Mouse (Mus musculus) cerebellum, adult (tissue): ENCODE data around the gene Pcca.

Experiments
- ATAC-seq: cut with Nextera tagmentation; 2 replicates; pipeline ENCODE4 v1.9.2; 2017; ENCODE audit warnings: mild to moderate bottlenecking, moderate library complexity, mixed read lengths; ENCODE audit not compliant: insufficient number of reproducible peaks, low FRiP score, low TSS enrichment

Pcca gene

GRCm38 (mm10) chr14:122880291-122880690, 346.2 kb downstream of the Pcca start:
- no peak for ATAC-seq

GRCm38 (mm10) chr14:122881699-122882098, 347.6 kb downstream of the Pcca start:
- no peak for ATAC-seq

DNA sequence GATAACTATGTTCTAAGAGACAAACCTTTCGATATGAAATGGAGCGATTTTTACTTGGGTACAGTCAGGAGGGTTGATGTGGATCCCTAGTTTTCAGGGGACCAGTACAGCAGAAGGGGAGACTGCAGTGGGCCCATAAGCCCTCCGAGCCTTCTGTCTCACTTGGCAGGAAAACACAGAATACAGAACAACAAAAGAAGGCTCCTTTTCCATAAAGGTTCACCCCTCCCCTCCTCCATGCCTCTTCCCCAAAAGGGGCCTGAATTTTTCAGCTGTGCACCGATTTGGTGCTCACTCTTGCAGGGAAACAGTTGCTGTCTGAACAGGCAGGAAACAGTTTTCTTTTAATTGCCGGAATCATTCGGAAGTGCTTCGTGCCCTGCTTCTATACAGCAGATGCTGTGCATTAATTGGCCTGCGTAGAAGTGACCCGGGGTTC, 348.1 kb downstream of the Pcca start:
- ATAC-seq: no peak

- ATAC-seq: no peak
Observed at GRCm38 (mm10) chr14:122882795-122883409, 348.8 kb downstream of the Pcca start.

DNA sequence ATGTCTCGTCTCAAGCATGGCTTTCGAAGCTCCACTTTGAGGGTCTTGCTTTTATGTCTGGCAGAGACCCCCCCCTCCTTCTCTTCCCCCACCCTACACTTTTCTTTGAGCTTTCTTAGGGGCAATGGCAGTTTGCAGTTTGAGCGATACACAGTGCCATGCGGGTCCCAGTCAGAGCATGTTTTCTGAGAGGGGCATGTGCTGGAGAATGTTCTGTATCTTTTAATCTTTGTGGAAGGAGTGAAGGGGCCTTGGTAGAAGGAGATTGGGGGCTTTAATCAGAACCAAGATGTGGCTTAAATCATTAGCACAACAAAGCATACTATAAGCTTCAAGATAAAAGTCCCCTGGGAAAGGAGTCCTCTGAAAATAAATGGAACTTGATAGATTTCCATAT, 349.3 kb downstream of the Pcca start:
- no peak for ATAC-seq

DNA sequence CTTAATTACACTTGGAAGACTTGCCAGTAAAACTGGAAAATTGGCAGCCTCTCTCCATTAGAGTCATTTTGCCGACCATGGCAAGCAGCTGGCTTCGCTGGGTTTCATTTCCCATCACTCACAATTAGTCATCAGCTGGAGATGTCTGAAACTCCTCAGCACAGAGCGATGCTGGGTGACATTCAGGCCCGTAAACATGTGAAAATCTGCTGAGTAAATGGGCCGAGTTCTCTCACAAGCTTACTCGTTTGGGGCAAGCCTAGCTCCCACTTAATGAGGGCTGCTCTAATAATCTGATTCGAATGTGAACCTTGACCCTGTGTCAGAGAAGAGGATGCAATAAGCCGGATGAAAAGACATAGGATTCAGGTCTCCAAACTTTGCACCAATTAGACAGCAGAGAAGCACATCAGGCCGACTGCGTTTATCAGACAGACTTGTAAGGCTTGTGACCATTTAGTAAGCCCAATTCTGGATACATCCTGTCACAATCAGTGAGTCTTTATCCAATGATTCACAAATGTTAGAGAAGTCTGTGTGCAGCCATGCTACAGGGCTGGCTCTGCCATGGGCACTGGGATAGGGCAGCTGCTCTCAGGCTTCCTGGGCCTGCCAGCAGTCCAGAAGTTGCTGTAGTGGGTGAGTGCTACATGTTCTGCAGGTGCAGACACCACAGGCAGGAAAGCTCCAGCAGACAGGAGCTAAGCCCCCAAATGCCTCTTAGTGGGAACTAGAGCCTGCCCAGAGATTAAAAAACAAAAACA, 349.9 kb downstream of the Pcca start:
- no peak for ATAC-seq

DNA sequence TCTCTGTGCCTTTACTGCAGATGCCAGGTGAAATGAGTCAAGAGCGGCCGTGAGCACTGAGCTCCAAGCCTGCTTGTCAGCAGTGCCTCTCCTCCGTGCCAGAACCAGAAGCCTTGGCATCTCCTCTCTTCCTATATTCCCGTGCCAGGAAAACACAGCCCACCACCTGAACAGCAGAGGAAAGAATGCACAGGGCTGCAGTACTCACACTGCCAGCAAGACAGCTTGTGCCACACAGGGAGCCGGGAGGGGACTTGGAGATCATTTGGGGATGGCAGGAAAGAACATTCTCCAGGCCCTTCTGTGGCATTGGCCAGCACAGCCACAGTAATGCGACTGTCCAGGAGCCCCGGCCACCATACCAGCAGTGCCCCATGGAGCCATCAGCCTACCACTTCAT, 351.8 kb downstream of the Pcca start:
- ATAC-seq: peak; percentile 90

DNA sequence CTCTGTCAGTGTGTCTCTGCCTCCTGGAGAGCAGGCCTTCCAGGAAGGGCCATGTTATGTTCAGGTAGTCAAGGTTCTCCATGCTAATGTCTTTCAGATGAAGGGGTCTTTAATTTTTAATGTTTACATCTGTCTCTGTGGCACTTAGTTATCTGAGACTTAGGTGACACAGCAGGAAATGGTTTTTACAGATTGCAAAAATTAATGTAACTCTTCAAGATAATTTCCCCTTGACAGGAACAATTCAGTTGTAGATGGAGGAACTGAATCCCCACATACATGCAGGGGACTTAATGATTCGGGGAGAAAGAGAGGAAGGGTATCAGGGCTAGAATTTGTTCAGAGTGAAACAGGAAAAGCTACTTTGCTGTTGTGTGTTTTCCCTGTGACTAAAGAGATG, 353.2 kb downstream of the Pcca start:
- ATAC-seq: no peak

DNA sequence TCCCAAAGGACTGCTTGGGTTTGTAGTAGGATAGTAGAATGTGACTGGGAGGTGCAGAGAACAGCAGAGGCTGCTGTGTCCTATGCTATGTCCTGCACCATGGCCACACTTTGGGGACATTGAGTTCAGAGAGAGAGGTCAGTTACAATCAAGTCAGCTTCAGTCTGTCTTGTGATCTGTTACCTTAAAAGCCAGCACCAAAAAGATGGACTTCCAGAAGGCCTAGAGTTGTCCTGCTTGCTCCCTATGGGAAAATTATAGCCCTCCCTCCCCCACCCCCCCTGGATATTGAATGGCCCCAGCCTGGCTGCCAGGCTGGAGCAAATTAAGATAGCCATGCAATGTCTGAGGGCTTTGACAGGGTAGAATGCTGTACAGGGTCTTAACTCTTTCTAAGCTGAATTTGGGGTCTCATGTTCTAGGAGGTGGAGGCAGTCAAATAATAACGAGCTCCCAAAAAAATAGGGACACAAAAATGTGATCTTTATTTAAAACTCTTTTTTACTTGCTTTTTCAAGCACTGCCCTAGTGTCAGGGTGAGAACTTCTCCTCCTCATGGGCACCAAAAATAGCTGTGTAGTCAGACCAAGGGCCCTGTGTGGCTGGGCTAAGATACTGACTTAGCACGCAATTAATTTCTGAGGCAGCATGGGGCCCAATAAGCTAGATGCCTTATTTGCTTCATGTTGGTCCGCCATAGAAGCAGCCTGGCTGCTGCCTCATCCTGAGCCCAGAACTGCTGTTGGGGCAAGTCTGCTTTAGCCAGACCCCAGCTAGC, 353.8 kb downstream of the Pcca start:
- no peak for ATAC-seq

- no peak for ATAC-seq
Observed at GRCm38 (mm10) chr14:122888480-122888872, 354.4 kb downstream of the Pcca start.

DNA sequence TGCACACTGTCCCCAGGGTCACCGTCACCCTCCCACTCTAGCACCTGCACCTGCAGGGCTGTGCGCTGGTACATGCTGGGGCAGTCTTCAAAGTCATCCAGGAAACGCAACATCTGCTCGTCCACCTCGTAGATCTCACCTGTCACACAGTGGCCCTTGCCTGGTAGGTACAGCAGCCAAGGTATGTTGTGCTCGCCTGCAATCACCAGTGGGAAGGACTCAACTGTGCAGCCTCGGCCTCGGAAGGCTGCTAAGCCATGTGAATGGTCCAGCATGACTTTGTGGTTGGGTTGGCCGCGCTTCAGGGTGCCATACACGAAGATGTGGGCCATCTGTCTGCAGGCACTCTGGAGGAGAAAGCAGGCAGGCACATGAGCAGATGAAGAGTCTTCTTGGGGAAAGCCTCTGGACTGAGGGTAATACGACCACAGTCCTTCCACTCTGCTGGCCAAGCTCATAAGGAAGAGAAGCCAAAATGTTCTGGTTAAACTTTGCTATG, 357.4 kb downstream of the Pcca start:
- no peak for ATAC-seq

- no peak for ATAC-seq
Observed at GRCm38 (mm10) chr14:122896106-122896505, 362.0 kb downstream of the Pcca start.

DNA sequence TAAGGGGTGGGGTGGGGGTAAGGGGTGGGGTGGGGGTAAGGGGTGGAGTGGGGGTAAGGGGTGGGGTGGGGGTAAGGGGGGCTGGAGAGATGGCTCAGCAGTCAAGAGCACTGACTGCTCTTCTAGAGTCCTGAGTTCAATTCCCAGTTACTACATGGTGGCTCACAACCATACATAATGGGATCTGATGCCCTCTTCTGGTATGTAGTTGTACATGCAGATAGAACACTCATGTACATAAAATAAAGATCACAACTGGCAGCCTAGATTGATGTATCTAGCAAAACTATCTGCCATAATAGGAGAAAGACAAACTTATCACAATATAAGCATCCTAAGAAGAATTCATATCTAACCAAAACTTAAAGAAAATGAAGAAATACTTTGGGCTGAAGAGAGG, 364.4 kb downstream of the Pcca start:
- ATAC-seq: no peak

GRCm38 (mm10) chr14:122900679-122901078, 366.6 kb downstream of the Pcca start:
- no peak for ATAC-seq

GRCm38 (mm10) chr14:122901177-122901576, 367.1 kb downstream of the Pcca start:
- ATAC-seq: no peak

- ATAC-seq: no peak
Observed at GRCm38 (mm10) chr14:122901715-122902114, 367.6 kb downstream of the Pcca start.

DNA sequence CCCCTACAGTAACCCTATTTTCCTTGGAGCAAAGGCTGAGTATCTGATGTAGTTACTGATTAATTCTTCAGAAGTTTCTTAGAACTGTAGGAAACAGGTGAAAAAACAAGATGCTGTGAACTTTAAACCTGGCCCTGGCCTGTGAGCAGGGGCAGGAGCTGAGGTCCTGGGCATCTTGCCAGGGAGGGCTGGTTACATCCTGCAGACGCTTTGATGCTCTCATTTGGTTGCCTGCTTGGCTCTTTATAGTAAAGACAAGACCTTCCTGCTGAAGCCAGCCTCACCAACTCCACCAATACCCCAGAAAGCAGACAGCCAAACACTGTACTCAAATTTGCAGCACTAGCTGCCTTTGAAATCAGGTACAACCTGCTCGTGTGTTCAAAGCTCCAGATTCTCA, 368.0 kb downstream of the Pcca start:
- ATAC-seq: no peak

DNA sequence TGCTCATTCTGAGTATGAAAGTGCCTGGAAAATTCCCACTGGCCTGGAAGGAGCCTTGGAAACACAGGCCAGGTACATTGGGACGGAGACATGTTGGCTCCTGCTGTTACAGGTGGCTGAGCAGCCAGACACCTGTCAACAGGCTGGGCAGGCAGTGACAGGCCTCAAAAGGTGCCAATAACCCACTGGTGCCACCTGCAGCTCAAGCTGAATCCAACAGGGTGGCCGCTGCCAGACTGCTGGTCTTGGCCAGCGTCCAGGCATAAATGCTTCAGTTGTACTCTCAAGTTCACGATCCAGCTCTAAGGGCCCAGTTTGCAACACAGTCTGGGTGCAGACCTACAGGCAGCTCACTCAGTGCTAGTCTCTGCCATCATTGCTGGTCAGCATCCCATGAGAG, 368.8 kb downstream of the Pcca start:
- ATAC-seq: peak; percentile 93

GRCm38 (mm10) chr14:122903923-122904351, 369.8 kb downstream of the Pcca start:
- no peak for ATAC-seq

GRCm38 (mm10) chr14:122905007-122905406, 370.9 kb downstream of the Pcca start:
- ATAC-seq: no peak

GRCm38 (mm10) chr14:122908075-122908474, 374.0 kb downstream of the Pcca start:
- no peak for ATAC-seq
